ENCODE assay signal across 25 mouse cellular contexts in genomic region chr9:63493746-63494145, GRCm38 (mm10).
"Had no signal": no experiment of that assay in that cellular context is flagged by ENCODE, and none has a peak within 500 bp of the region (broad histone marks: within the 10 kb centered on the region; RNA-seq: fewer than 3 reads in every experiment).

No protein-coding gene starts in this region.

- H3K36me3 ChIP-seq: heart, embryonic 13.5 days; heart, embryonic 15.5 days; hindbrain, embryonic 13.5 days; hindbrain, embryonic 15.5 days; limb, embryonic 10.5 days; limb, embryonic 12.5 days; liver, embryonic 13.5 days; liver, embryonic 15.5 days had no signal

- H3K4me3 ChIP-seq: gastrocnemius, adult 2 months; heart, embryonic 13.5 days; heart, embryonic 15.5 days; hindbrain, embryonic 13.5 days; hindbrain, embryonic 15.5 days; left cerebral cortex, adult 2 months; limb, embryonic 10.5 days; limb, embryonic 12.5 days; liver, embryonic 13.5 days; liver, embryonic 15.5 days had no signal

- H3K27me3 ChIP-seq: heart, embryonic 13.5 days; heart, embryonic 15.5 days; limb, embryonic 12.5 days; liver, embryonic 13.5 days; liver, embryonic 15.5 days had no signal

- H3K9ac ChIP-seq: forebrain, postnatal 0 days; heart, embryonic 13.5 days; heart, embryonic 15.5 days; hindbrain, embryonic 13.5 days; hindbrain, embryonic 15.5 days; limb, embryonic 12.5 days; liver, embryonic 13.5 days; liver, embryonic 15.5 days had no signal

- DNase-seq: forebrain, postnatal 0 days; gastrocnemius, adult 2 months; gastrocnemius, postnatal 10 days; gastrocnemius, postnatal 25 days; heart, adult 18-20 months; heart, postnatal 14 days; heart, postnatal 36 days; kidney, adult 18-20 months; kidney, adult 8-10 months; kidney, postnatal 10 days; kidney, postnatal 25 days; liver; liver, embryonic 13.5 days had no signal

- H3K4me2 ChIP-seq: heart, embryonic 11.5 days; heart, embryonic 13.5 days; heart, embryonic 15.5 days; hindbrain, embryonic 13.5 days; hindbrain, embryonic 15.5 days; limb, embryonic 12.5 days; liver, embryonic 11.5 days; liver, embryonic 13.5 days; liver, embryonic 15.5 days had no signal

- ATAC-seq: forebrain, postnatal 0 days; hindbrain, postnatal 0 days; intestine, postnatal 0 days had no signal

- H3K27ac ChIP-seq: gastrocnemius, adult 2 months; heart, embryonic 13.5 days; heart, embryonic 15.5 days; hindbrain, embryonic 13.5 days; hindbrain, embryonic 15.5 days; hindbrain, postnatal 0 days; left cerebral cortex, adult 2 months; limb, embryonic 10.5 days; limb, embryonic 12.5 days; liver, embryonic 13.5 days; liver, embryonic 15.5 days had no signal

- H3K9me3 ChIP-seq: heart, embryonic 13.5 days; heart, embryonic 15.5 days; hindbrain, embryonic 13.5 days; hindbrain, embryonic 15.5 days; limb, embryonic 10.5 days; limb, embryonic 12.5 days; liver, embryonic 13.5 days; liver, embryonic 15.5 days had no signal
